Mouse (Mus musculus) liver, adult (tissue): Measurements from ENCODE around the gene Fat1.

ENCODE experiments used
- GATA4 ChIP-seq: IDR thresholded peaks from 2 replicates; pipeline ENCODE4 v1.6.1; 2014; ENCODE audit warnings: mild to moderate bottlenecking, low read length; ENCODE audit not compliant: insufficient replicate concordance

The Fat1 gene

DNA sequence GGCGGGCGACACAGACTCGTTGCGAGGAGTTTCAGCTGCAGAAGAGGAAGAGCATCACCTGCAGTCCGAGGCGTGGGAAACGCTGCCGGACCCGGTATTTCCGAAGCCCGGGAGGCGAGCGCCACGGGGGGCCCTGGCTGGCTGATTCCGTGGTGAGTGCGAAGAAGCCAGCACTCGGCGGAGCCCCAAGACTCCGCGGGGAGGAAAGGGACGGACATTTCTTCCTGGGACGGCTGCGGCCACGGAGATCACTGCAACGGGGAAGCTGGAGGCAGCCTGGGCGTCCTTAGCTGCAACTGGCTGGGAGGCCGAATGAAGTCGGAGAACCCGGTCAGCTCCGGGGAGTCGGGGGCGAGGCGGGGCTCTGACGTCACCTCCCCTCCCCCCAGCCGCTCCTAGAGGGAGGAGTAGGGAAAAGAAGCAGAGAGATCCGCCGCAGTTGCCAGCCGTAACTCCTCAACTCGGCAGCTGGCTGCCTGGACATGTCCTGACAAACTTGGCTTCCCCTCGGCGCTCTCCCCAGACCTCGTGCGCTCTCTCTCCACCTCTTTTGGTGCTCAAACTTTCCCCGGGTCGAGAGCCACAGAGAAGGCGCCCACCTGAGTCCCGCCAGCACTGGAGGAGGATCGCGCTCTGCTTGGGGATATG, at the start of gene Fat1:
TSS of gene Fat1 (plus strand) at position 598 of the 648 bp plus-strand sequence.
- no peak; the same call in 1 of the 2 replicates for TF ChIP-seq GATA4

DNA sequence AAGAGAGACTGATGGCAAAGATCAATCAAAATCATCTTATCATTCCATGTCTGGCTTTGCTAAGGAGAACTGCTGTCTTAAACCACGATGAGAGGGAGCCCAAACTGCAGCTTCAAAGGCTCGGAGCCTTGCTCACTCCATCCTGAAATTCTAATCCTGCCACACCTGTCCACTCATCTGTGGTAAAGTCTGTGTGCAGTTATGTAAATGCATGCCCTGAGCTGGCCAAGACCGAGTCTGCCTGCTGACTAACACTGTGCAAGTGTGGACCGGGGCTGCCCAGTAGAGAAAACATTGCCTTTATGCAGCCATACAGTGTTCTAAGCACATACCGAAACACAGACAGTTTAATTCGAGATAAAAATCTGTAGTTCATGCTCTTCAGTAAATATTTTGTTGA, 40.6 kb upstream of the Fat1 start:
- no peak for TF ChIP-seq GATA4

- no peak for TF ChIP-seq GATA4
Measured at GRCm38 (mm10) chr8:44899575-44899991, 35.7 kb upstream of the Fat1 start.

DNA sequence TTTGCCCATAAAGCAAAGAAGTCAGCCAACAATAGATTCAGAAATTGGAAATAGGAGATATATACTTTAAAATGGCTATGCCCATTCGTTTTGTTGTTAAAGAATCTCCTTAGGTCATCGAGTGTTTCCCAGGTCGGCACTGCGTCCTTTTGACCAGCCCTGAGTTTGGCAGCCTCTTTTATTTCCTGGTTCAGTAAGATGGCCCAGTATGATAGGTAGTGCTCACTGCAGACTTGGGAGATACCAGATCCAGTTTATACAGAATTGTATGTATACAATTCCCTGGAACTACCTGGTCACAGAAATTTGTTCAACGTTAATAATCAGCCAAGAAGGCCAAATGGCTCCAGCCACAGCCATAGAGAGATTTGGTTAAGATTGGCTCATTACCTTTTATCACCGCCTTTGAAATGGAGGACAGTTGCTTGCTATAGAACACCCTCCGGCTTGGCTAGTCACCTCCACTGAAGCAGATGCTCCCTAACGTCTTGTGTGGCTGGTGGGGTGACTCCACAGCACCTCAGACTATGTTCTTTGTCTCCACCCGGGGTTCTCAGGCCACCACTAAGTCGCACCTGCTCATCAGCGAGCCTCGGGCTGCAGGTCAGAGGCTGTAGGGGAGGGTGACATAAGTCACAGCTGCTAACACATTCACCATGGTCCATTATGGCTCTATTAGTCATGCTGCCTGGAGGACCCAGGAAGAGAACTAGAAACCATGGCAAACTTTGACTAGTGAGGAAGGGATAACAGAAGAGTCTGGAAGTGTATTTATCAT, 23.9 kb upstream of the Fat1 start:
- no peak for TF ChIP-seq GATA4

DNA sequence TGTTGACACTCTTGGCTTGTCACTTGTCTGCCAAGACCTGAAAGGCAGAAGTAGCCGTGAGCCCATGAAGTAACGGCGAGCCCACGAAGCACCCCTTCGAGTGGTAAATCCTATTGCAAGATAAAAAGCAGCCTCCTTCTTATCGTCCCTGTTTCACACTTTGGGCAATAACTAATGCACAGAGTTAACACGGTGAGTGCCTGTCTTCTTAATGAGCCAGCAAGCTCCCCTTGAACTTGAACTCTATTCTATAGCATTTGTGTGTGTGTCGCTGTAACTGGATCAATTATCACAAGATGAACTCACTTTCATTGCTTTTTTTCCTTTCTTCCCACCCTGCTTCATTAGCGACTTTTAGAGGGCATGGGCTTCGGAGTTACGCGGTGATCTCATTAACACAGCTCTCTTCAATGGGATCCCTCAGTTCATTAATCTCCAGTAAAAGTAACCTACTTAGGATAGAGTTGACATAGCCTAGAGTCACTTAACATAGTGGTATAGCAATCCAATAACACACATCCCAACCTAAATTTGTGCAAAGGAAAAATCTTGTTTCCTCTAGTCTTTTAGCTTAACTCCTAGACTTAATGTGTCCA, 15.7 kb upstream of the Fat1 start:
- TF ChIP-seq GATA4 = no peak

DNA sequence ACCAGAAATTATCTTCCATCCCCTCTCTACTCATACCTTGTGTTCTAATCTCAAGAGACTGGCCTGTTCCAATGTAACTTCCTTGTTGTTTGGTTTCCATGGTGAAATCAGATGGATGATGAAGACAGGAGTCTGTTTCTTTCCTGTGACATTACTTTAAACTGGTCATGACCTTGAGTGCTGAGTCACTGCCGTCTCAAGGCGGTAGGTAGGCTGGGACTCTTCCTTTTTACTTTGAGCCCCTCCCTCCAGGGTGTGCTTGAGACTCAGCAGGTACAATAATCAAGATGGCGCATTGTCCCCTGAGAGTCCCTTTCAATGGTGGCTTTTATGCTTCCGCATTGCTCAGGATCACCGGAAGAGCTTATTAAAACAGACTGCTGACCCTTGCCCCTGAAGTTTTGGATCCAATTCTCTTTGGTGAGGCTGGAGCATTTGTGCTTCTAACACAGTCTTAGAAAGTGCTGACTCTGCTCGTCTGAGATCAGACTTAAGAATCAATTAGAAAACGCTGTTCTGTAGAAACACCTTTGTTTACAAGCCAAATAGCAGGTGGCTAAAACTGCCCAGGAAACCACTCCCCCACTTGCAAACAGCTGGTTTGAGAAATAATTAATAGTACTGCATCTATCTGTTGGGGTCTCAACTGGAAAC, 14.7 kb upstream of the Fat1 start:
- TF ChIP-seq GATA4 = no peak

DNA sequence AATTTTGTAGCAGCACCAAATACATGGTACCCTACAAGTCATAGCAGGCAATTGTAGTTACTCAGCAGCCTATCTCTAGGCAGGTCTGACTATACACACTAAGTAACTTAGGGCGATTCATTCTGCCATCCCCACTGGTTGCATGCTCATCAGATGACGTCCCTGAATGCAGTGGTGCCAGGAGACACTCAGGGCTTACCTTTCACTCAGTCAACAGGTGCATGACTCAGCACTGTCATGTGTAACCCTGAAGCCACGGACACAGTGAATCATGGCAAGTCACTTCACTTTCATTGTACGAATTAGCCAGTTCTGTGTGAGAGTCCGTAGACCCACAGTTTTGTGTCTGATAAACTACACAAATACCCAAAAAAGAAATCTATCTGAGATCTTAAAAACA, 10.3 kb upstream of the Fat1 start:
- TF ChIP-seq GATA4 = no peak

GRCm38 (mm10) chr8:44930058-44930457, 5.2 kb upstream of the Fat1 start:
- no peak for TF ChIP-seq GATA4

GRCm38 (mm10) chr8:44932546-44933342, 2.5 kb upstream of the Fat1 start:
- no peak for TF ChIP-seq GATA4

- no peak for TF ChIP-seq GATA4
Measured at GRCm38 (mm10) chr8:44933478-44933877, 1.8 kb upstream of the Fat1 start.

GRCm38 (mm10) chr8:44934416-44934815, 831 bp upstream of the Fat1 start:
- TF ChIP-seq GATA4 = no peak

DNA sequence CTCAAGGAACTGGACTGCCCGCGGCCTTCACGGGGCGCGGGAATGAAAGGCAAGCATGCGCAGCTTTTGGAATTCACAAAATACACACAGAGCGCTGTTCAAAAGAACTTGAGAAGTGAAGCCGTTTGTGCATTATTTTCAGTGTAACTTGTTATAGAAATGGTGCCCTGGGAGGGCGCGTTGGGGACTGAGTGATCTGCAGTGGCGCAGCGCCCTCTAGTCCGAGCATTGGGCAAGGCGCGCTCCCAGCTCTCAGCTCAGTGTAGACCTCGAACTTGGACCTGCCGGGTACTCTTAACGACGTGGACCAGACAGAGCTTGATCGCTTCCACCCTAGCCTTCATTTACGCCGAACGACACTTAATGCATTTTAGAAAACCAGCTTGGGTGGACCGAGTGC, 494 bp downstream of the Fat1 start:
- TF ChIP-seq GATA4 = no peak

DNA sequence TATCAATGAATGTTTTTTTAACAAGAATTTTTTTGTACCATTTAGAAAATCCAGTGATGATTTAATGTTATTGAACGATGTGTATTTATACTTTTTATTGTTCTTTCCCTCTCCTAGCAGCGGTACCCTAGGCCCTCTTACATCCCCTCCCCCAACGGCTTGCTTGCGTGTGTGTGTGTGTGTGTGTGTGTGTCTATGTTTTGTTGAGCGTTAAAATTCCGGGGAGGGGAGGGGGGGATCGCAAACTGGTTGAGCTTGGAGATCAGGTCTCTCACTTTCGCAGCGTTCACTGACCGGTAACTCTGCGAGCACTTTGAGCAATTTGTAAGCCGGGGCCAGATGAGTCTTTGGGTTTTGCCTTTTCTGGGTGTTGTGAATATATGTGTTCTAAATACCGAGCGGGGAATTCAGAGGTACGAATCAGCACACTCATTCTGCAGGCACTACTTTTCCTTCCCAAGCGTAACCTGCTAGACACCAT, 1.3 kb downstream of the Fat1 start:
- TF ChIP-seq GATA4 = no peak

GRCm38 (mm10) chr8:44937141-44937825, 2.0 kb downstream of the Fat1 start:
- no peak for TF ChIP-seq GATA4
